Mouse (Mus musculus): ENCODE data around the gene Hoxd11. TPM values are rescaled to one million over a fixed set of nuclear protein-coding genes. Genes with fewer than 3 reads are reported as not detected.

Hoxd11 gene
- polyA plus RNA-seq, 1 experiment from 2014 or later, result not detected

- 2% methylated on average over 14 of the region's 14 CpGs for WGBS
- no peak for DNase-seq (ENCODE audit: low spot score)
- Histone ChIP-seq H3K27ac (ENCODE audit: low read depth, low read length) (no peak overlapping the region), H3K9me3 (replicated peaks; ENCODE audit: control insufficient read depth, low read length) (no peaks in the 10 kb centered on the region), H3K36me3 (ENCODE audit: control insufficient read depth, insufficient read depth, low read length) (no peaks in the 10 kb centered on the region), H3K4me3 (ENCODE audit: low read depth, low read length) (no peak overlapping the region), H3K4me1 (ENCODE audit: control insufficient read depth, insufficient read depth, low read length) (0 out of 2 replicates have a peak, but pooled peaks cover 3% of the 10 kb centered on the region), H3K27me3 (replicated peaks; ENCODE audit: control insufficient read depth, insufficient read depth, low read length) (peaks cover 95% of the 10 kb centered on the region), H3K4me2 (ENCODE audit: low read length) (no peak overlapping the region), H3K9ac (ENCODE audit: low read length) (no peak overlapping the region)
- ATAC-seq, result no peak
Observed at GRCm38 (mm10) chr2:74669650-74670235, 9.6 kb upstream of the Hoxd11 start.

- WGBS, result under 1% methylated on average over 3 of the region's 3 CpGs
- Histone ChIP-seq H3K9me3 (replicated peaks; ENCODE audit: control insufficient read depth, low read length) (no peaks in the 10 kb centered on the region), H3K4me1 (ENCODE audit: control insufficient read depth, insufficient read depth, low read length) (0 out of 2 replicates have a peak, but pooled peaks cover 3% of the 10 kb centered on the region), H3K27me3 (replicated peaks; ENCODE audit: control insufficient read depth, insufficient read depth, low read length) (peaks cover 96% of the 10 kb centered on the region), H3K36me3 (ENCODE audit: control insufficient read depth, insufficient read depth, low read length) (no peaks in the 10 kb centered on the region), H3K9ac (ENCODE audit: low read length) (no peak overlapping the region), H3K4me2 (ENCODE audit: low read length) (no peak overlapping the region), H3K27ac (ENCODE audit: low read depth, low read length) (no peak overlapping the region), H3K4me3 (ENCODE audit: low read depth, low read length) (no peak overlapping the region)
- DNase-seq (ENCODE audit: low spot score), result no peak
- ATAC-seq, result no peak
Observed at GRCm38 (mm10) chr2:74670632-74671188, 8.6 kb upstream of the Hoxd11 start.

GRCm38 (mm10) chr2:74671847-74672246 lies 7.5 kb upstream of the Hoxd11 start:
- DNase-seq (ENCODE audit: low spot score), result no peak
- no peak overlapping the region for H3K4me3 ChIP-seq (ENCODE audit: low read depth, low read length)
- H3K27ac ChIP-seq (ENCODE audit: low read depth, low read length), result no peak overlapping the region
- H3K4me1 ChIP-seq (ENCODE audit: control insufficient read depth, insufficient read depth, low read length), result 0 out of 2 replicates have a peak, but pooled peaks cover 3% of the 10 kb centered on the region
- no peak for ATAC-seq
- H3K9me3 ChIP-seq (replicated peaks; ENCODE audit: control insufficient read depth, low read length), result no peaks in the 10 kb centered on the region
- H3K36me3 ChIP-seq (ENCODE audit: control insufficient read depth, insufficient read depth, low read length), result no peaks in the 10 kb centered on the region
- H3K4me2 ChIP-seq (ENCODE audit: low read length), result no peak overlapping the region
- WGBS, result 4% methylated on average over 5 of the region's 5 CpGs
- no peak overlapping the region for H3K9ac ChIP-seq (ENCODE audit: low read length)
- peaks cover 97% of the 10 kb centered on the region for H3K27me3 ChIP-seq (replicated peaks; ENCODE audit: control insufficient read depth, insufficient read depth, low read length)

GRCm38 (mm10) chr2:74672481-74673362 lies 6.6 kb upstream of the Hoxd11 start:
- Histone ChIP-seq H3K4me1 (ENCODE audit: control insufficient read depth, insufficient read depth, low read length) (0 out of 2 replicates have a peak, but pooled peaks cover 3% of the 10 kb centered on the region), H3K9me3 (replicated peaks; ENCODE audit: control insufficient read depth, low read length) (no peaks in the 10 kb centered on the region), H3K4me3 (ENCODE audit: low read depth, low read length) (0 out of 2 replicates have a peak overlapping the region, but pooled peaks have one; percentile 8), H3K36me3 (ENCODE audit: control insufficient read depth, insufficient read depth, low read length) (no peaks in the 10 kb centered on the region), H3K4me2 (ENCODE audit: low read length) (peak overlapping the region; percentile 46), H3K27me3 (replicated peaks; ENCODE audit: control insufficient read depth, insufficient read depth, low read length) (peaks cover 97% of the 10 kb centered on the region), H3K27ac (ENCODE audit: low read depth, low read length) (no peak overlapping the region), H3K9ac (ENCODE audit: low read length) (no peak overlapping the region)
- ATAC-seq (peak; percentile 61), DNase-seq (ENCODE audit: low spot score) (peak; percentile 70)
- WGBS, result 2% methylated on average over 40 of the region's 40 CpGs

- Histone ChIP-seq H3K4me2 (ENCODE audit: low read length) (no peak overlapping the region), H3K36me3 (ENCODE audit: control insufficient read depth, insufficient read depth, low read length) (no peaks in the 10 kb centered on the region), H3K27ac (ENCODE audit: low read depth, low read length) (no peak overlapping the region), H3K9me3 (replicated peaks; ENCODE audit: control insufficient read depth, low read length) (no peaks in the 10 kb centered on the region), H3K4me1 (ENCODE audit: control insufficient read depth, insufficient read depth, low read length) (no peaks in the 10 kb centered on the region), H3K4me3 (ENCODE audit: low read depth, low read length) (no peak overlapping the region), H3K27me3 (replicated peaks; ENCODE audit: control insufficient read depth, insufficient read depth, low read length) (peaks cover 97% of the 10 kb centered on the region), H3K9ac (ENCODE audit: low read length) (no peak overlapping the region)
- DNase-seq (ENCODE audit: low spot score) (no peak), ATAC-seq (no peak)
- 2% methylated on average over 24 of the region's 24 CpGs for WGBS
Observed at GRCm38 (mm10) chr2:74673835-74674425, 5.4 kb upstream of the Hoxd11 start.

GRCm38 (mm10) chr2:74674881-74675665 lies 4.3 kb upstream of the Hoxd11 start, which contains the start of gene Hoxd12:
Hoxd12 (plus strand) TSS chr2:74675013.
- H3K4me3 ChIP-seq (ENCODE audit: low read depth, low read length), result no peak within 1 kb of the TSS
- H3K9ac ChIP-seq (ENCODE audit: low read length), result no peak within 1 kb of the TSS
- ATAC-seq, result no peak
- no peaks in the 10 kb centered on the region for H3K36me3 ChIP-seq (ENCODE audit: control insufficient read depth, insufficient read depth, low read length)
- no peak for DNase-seq (ENCODE audit: low spot score)
- no peak within 1 kb of the TSS for H3K4me2 ChIP-seq (ENCODE audit: low read length)
- H3K27ac ChIP-seq (ENCODE audit: low read depth, low read length), result no peak within 1 kb of the TSS
- H3K27me3 ChIP-seq (replicated peaks; ENCODE audit: control insufficient read depth, insufficient read depth, low read length), result peaks cover 97% of the 10 kb centered on the region
- no peaks in the 10 kb centered on the region for H3K4me1 ChIP-seq (ENCODE audit: control insufficient read depth, insufficient read depth, low read length)
- no peaks in the 10 kb centered on the region for H3K9me3 ChIP-seq (replicated peaks; ENCODE audit: control insufficient read depth, low read length)
- WGBS, result 2% methylated on average over 47 of the region's 47 CpGs

- H3K36me3 ChIP-seq (ENCODE audit: control insufficient read depth, insufficient read depth, low read length), result no peaks in the 10 kb centered on the region
- DNase-seq (ENCODE audit: low spot score) (no peak), ATAC-seq (no peak)
- no peak overlapping the region for H3K4me3 ChIP-seq (ENCODE audit: low read depth, low read length)
- 5% methylated on average over 24 of the region's 24 CpGs for WGBS
- no peak overlapping the region for H3K27ac ChIP-seq (ENCODE audit: low read depth, low read length)
- H3K9ac ChIP-seq (ENCODE audit: low read length), result no peak overlapping the region
- peaks cover 100% of the 10 kb centered on the region for H3K27me3 ChIP-seq (replicated peaks; ENCODE audit: control insufficient read depth, insufficient read depth, low read length)
- no peaks in the 10 kb centered on the region for H3K4me1 ChIP-seq (ENCODE audit: control insufficient read depth, insufficient read depth, low read length)
- no peaks in the 10 kb centered on the region for H3K9me3 ChIP-seq (replicated peaks; ENCODE audit: control insufficient read depth, low read length)
- H3K4me2 ChIP-seq (ENCODE audit: low read length), result no peak overlapping the region
Observed at GRCm38 (mm10) chr2:74675666-74676282, 3.6 kb upstream of the Hoxd11 start.
